Mouse (Mus musculus) lung, embryonic 16.5 days (tissue): Measurements from ENCODE around the gene Rsg1. TPM values are rescaled to one million over a fixed set of nuclear protein-coding genes. Genes with fewer than 3 reads are reported as not detected.

Source experiments
- ATAC-seq: fragments of 200-750 bp; cut with Nextera tagmentation; 2 replicates; pipeline ENCODE4 v1.8.0; 2017; ENCODE audit warnings: low read depth, mild to moderate bottlenecking, moderate library complexity
- H3K27ac ChIP-seq: fragments of 300-500 bp; sonication (generic); 2 replicates; pipeline ENCODE4 v1.5.1; 2014; ENCODE audit warnings: mild to moderate bottlenecking, control low read depth, low read length
- H3K27me3 ChIP-seq: fragments of 300-500 bp; sonication (generic); 2 replicates; pipeline ENCODE4 v1.6.1; 2014; ENCODE audit warnings: low read depth, low read length, mixed read lengths; ENCODE audit not compliant: control insufficient read depth, insufficient read depth
- H3K36me3 ChIP-seq: fragments of 300-500 bp; sonication (generic); 2 replicates; pipeline ENCODE4 v1.6.1; 2014; ENCODE audit warnings: low read length; ENCODE audit not compliant: control insufficient read depth, insufficient read depth
- H3K4me1 ChIP-seq: fragments of 300-500 bp; sonication (generic); replicated peaks from 2 replicates; pipeline ENCODE4 v1.6.1; 2014; ENCODE audit warnings: low read length, mixed read lengths; ENCODE audit not compliant: control insufficient read depth, insufficient read depth
- H3K4me2 ChIP-seq: fragments of 300-500 bp; sonication (generic); 2 replicates; pipeline ENCODE4 v1.6.1; 2014; ENCODE audit warnings: low read depth, low read length, control low read depth
- H3K4me3 ChIP-seq: fragments of 300-500 bp; sonication (generic); 2 replicates; pipeline ENCODE4 v1.5.1; 2014; ENCODE audit warnings: mild to moderate bottlenecking, low read length, control low read depth
- H3K9ac ChIP-seq: fragments of 300-500 bp; sonication (generic); 2 replicates; pipeline ENCODE4 v1.6.1; 2014; ENCODE audit warnings: low read length, control low read depth
- H3K9me3 ChIP-seq: fragments of 300-500 bp; sonication (generic); 2 replicates; pipeline ENCODE4 v1.6.1; 2016; ENCODE audit warnings: low read length; ENCODE audit not compliant: control insufficient read depth
- WGBS: fragments of 180-500 bp; shearing (Covaris S2); extraction: QIAGEN DNeasy Blood & Tissue Kit; methylation state at CpG from one replicate; pipeline ENCODE4 v1.1.7; 2014; 5-methylcytosine and 5-hydroxymethylcytosine counted together
- polyA plus RNA-seq: library from polyadenylated mRNA; unstranded; fragments of >200 nt; fragmentation: Nextera tagmentation; extraction: Ambion mirVana; gene quantifications from 2 replicates; pipeline ENCODE4 v1.2.1, GENCODE M21; 2015

The Rsg1 gene
- polyA plus RNA-seq, 1 experiment from 2014 or later = 7.0 TPM

DNA sequence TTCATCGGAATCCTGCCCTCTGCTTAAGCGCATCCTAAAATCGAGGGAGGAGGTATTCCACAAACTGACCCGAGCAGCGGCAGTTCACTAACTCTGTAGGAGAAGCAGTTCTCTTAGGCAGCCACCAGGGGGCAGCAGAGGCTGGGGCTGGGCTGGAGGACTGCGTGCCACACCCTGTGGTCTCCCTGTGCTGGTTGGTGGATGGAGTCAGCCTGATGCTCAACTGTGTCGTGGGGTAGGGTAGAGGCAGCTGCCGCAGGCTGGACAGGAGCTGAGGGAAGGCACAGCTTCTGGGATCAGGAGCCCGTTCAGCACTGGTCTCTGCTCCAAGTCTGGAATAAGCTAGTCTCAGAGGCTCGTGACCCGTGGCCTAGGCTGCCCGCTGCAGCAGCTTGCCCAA lies 59.5 kb downstream of the Rsg1 start:
- Histone ChIP-seq H3K27me3 (no peaks in the 10 kb centered on the region), H3K4me1 (peaks cover 41% of the 10 kb centered on the region), H3K4me2 (peak overlapping the region; percentile 58), H3K27ac (peak overlapping the region; percentile 65), H3K9ac (peak overlapping the region; percentile 68), H3K9me3 (no peaks in the 10 kb centered on the region), H3K36me3 (no peaks in the 10 kb centered on the region), H3K4me3 (peak overlapping the region; percentile 32)
- 20% methylated on average over 12 of the region's 12 CpGs for WGBS
- ATAC-seq = peak; percentile 77

DNA sequence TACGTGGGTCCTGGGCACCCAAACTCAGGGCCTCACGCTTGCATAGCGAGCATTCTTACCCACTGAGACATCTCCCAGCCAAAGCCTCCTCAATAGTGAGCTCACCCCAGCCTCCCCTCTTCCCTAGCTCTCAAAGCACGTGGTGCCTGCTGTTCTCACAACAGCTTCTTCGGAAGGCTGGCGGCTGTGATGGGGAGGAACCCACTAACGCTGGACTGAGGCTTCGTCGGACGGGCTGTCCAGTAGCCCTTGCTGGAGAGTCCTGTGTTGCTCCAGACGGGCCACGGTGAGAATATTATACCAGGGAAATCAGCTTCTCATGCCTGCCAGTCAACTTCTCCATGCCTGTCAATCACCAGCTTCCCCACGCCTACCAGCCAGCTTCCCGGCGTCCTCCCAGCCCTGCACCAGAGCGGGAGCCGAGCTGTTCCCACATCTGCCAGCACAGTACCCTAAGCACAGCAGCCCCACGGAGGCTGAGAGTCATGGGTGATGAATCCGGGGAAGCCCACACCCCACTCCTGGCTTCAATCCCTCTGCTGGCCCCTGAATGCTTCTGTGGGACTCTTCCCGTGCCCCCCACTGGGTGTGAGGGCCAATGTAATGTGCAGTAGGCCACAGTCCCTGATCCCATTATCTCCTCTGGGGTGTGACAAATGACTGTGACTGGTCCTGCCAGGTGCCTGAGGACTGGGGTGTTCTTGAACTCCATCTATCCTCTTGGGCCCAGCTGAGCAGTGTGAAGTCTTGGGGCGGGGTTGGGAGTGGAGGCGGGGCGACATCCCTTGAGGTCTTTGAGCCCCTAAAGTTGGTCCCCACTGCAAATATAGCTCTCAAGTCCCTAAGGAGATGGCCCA lies 61.0 kb downstream of the Rsg1 start:
- Histone ChIP-seq H3K27ac (peak overlapping the region; percentile 45), H3K4me2 (no peak overlapping the region), H3K9ac (peak overlapping the region; percentile 33)

More for the DNA sequence above, 61.0 kb downstream of the Rsg1 start:
- Histone ChIP-seq H3K9me3 (no peaks in the 10 kb centered on the region), H3K4me3 (no peak overlapping the region), H3K4me1 (peaks cover 49% of the 10 kb centered on the region), H3K36me3 (no peaks in the 10 kb centered on the region), H3K27me3 (no peaks in the 10 kb centered on the region)
- no peak for ATAC-seq
- 37% methylated on average over 23 of the region's 23 CpGs for WGBS

Other genes starting within 250 kb of the Rsg1 start
- gene Atp13a2, start 227.1 kb upstream of the Rsg1 start, polyA plus RNA-seq = 34.5 and 35.6 TPM in 2 replicates
- gene Mfap2, start 203.5 kb upstream of the Rsg1 start, polyA plus RNA-seq = 500 and 511 TPM in 2 replicates
- 5.3 and 5.5 TPM in 2 replicates for gene Crocc, start 153.4 kb upstream of the Rsg1 start, polyA plus RNA-seq
- gene Necap2, start 135.6 kb upstream of the Rsg1 start, polyA plus RNA-seq = 108 and 116 TPM in 2 replicates
- 0.14 and 0.51 TPM in 2 replicates for gene Spata21, start 125.6 kb upstream of the Rsg1 start, polyA plus RNA-seq
- 42.4 and 44.6 TPM in 2 replicates for gene Szrd1, start 74.2 kb upstream of the Rsg1 start, polyA plus RNA-seq
- 19.3 and 21.1 TPM in 2 replicates for gene Fbxo42, start 66.0 kb upstream of the Rsg1 start, polyA plus RNA-seq
- gene Arhgef19, start 25.5 kb downstream of the Rsg1 start, polyA plus RNA-seq = 17.7 and 18.0 TPM in 2 replicates
- 11.6 and 11.8 TPM in 2 replicates for gene Epha2, start 87.3 kb downstream of the Rsg1 start, polyA plus RNA-seq
- gene Fam131c, start 154.3 kb downstream of the Rsg1 start, polyA plus RNA-seq = 3.3 and 3.6 TPM in 2 replicates
- gene Clcnka, start 184.8 kb downstream of the Rsg1 start, polyA plus RNA-seq = 0.24 and 0.28 TPM in 2 replicates
- gene Clcnkb, start 202.1 kb downstream of the Rsg1 start, polyA plus RNA-seq = 0.39 TPM in 1 of 2 replicates, not detected in the other
- 6.4 and 10.6 TPM in 2 replicates for gene Hspb7, start 206.8 kb downstream of the Rsg1 start, polyA plus RNA-seq
- not detected in 2 replicates for gene Srarp, start 222.1 kb downstream of the Rsg1 start, polyA plus RNA-seq
- 30.6 and 30.8 TPM in 2 replicates for gene Zbtb17, start 230.7 kb downstream of the Rsg1 start, polyA plus RNA-seq